Mouse (Mus musculus) embryonic facial prominence, embryonic 11.5 days (tissue): Measurements from ENCODE around the gene Shroom3. TPM values are rescaled to one million over a fixed set of nuclear protein-coding genes. Genes with fewer than 3 reads are reported as not detected.

Experiments used
- ATAC-seq: fragments of 200-750 bp; cut with Nextera tagmentation; replicated peaks from 2 replicates; pipeline ENCODE4 v1.8.0; 2017; ENCODE audit warnings: low read depth; ENCODE audit not compliant: insufficient number of reproducible peaks, low FRiP score, low TSS enrichment
- DNase-seq: peaks from one replicate; pipeline ENCODE4 v3.0.0-alpha.2; 2015; ENCODE audit warnings: low spot score
- H3K27ac ChIP-seq: fragments of 300-500 bp; sonication (generic); replicated peaks from 2 replicates; pipeline ENCODE4 v1.5.1; 2014; ENCODE audit warnings: mild to moderate bottlenecking, low read depth, low read length, control low read depth
- H3K27me3 ChIP-seq: fragments of 300-500 bp; sonication (generic); 2 replicates; pipeline ENCODE4 v1.6.1; 2014; ENCODE audit warnings: mild to moderate bottlenecking, low read length, moderate library complexity, mixed read lengths; ENCODE audit not compliant: control insufficient read depth, insufficient read depth
- H3K36me3 ChIP-seq: fragments of 300-500 bp; sonication (generic); replicated peaks from 2 replicates; pipeline ENCODE4 v1.6.1; 2014; ENCODE audit warnings: low read depth, mild to moderate bottlenecking, low read length, moderate library complexity, mixed read lengths; ENCODE audit not compliant: control insufficient read depth, insufficient read depth
- H3K4me1 ChIP-seq: fragments of 300-500 bp; sonication (generic); 2 replicates; pipeline ENCODE4 v1.6.1; 2014; ENCODE audit warnings: low read length, mixed read lengths; ENCODE audit not compliant: control insufficient read depth, insufficient read depth
- H3K4me2 ChIP-seq: fragments of 300-500 bp; sonication (generic); 2 replicates; pipeline ENCODE4 v1.6.1; 2014; ENCODE audit warnings: low read depth, mild to moderate bottlenecking, control low read depth, low read length, moderate library complexity
- H3K4me3 ChIP-seq: fragments of 300-500 bp; sonication (generic); 2 replicates; pipeline ENCODE4 v1.5.1; 2014; ENCODE audit warnings: low read depth, low read length, control low read depth
- H3K9ac ChIP-seq: fragments of 300-500 bp; sonication (generic); replicated peaks from 2 replicates; pipeline ENCODE4 v1.6.1; 2014; ENCODE audit warnings: mild to moderate bottlenecking, control low read depth, low read length
- H3K9me3 ChIP-seq: fragments of 300-500 bp; sonication (generic); replicated peaks from 2 replicates; pipeline ENCODE4 v1.6.1; 2016; ENCODE audit warnings: mild to moderate bottlenecking, low read length, inconsistent platforms, mixed read lengths; ENCODE audit not compliant: control insufficient read depth
- WGBS: fragments of 180-500 bp; shearing (Covaris S2); extraction: QIAGEN DNeasy Blood & Tissue Kit; methylation state at CpG from one replicate; pipeline ENCODE4 v1.1.7; 2014; 5-methylcytosine and 5-hydroxymethylcytosine counted together
- polyA plus RNA-seq: library from polyadenylated mRNA; unstranded; fragments of >200 nt; fragmentation: Nextera tagmentation; extraction: Ambion mirVana; gene quantifications from 2 replicates; pipeline ENCODE4 v1.2.1, GENCODE M21; 2014

Shroom3 gene
- polyA plus RNA-seq, 1 experiment from 2014 or later: 2.2 TPM

- Histone ChIP-seq H3K36me3 (no peaks in the 10 kb centered on the region), H3K9me3 (no peaks in the 10 kb centered on the region), H3K4me1 (no peaks in the 10 kb centered on the region), H3K4me3 (no peak overlapping the region), H3K4me2 (no peak overlapping the region), H3K9ac (no peak overlapping the region), H3K27me3 (no peaks in the 10 kb centered on the region), H3K27ac (no peak overlapping the region)
- DNase-seq: no peak
- ATAC-seq: no peak
- 87% methylated on average over 5 of the region's 5 CpGs for WGBS
Observed at GRCm38 (mm10) chr5:92762425-92762824, 79.2 kb downstream of the Shroom3 start.

- Histone ChIP-seq H3K27me3 (no peaks in the 10 kb centered on the region), H3K9me3 (no peaks in the 10 kb centered on the region), H3K4me2 (no peak overlapping the region), H3K27ac (no peak overlapping the region), H3K4me1 (no peaks in the 10 kb centered on the region), H3K9ac (no peak overlapping the region), H3K4me3 (no peak overlapping the region), H3K36me3 (no peaks in the 10 kb centered on the region)
- ATAC-seq (no peak), DNase-seq (peak; percentile 49)
- WGBS: 17% methylated on average over 4 of the region's 4 CpGs
Observed at GRCm38 (mm10) chr5:92763546-92763952, 80.3 kb downstream of the Shroom3 start.

GRCm38 (mm10) chr5:92766301-92766700 is 83.1 kb downstream of the Shroom3 start:
- H3K9me3 ChIP-seq: no peaks in the 10 kb centered on the region
- H3K27ac ChIP-seq: no peak overlapping the region
- DNase-seq (no peak), ATAC-seq (no peak)
- no peak overlapping the region for H3K4me3 ChIP-seq
- no peaks in the 10 kb centered on the region for H3K4me1 ChIP-seq
- no peak overlapping the region for H3K4me2 ChIP-seq
- no peaks in the 10 kb centered on the region for H3K36me3 ChIP-seq
- WGBS: 70% methylated on average over 4 of the region's 4 CpGs
- no peak overlapping the region for H3K9ac ChIP-seq
- no peaks in the 10 kb centered on the region for H3K27me3 ChIP-seq

GRCm38 (mm10) chr5:92767194-92767777 is 84.1 kb downstream of the Shroom3 start:
- H3K4me2 ChIP-seq: no peak overlapping the region
- DNase-seq (peak; percentile 7), ATAC-seq (no peak)
- H3K27ac ChIP-seq: no peak overlapping the region
- H3K4me3 ChIP-seq: no peak overlapping the region
- no peaks in the 10 kb centered on the region for H3K36me3 ChIP-seq
- H3K4me1 ChIP-seq: no peaks in the 10 kb centered on the region
- no peaks in the 10 kb centered on the region for H3K27me3 ChIP-seq
- no peaks in the 10 kb centered on the region for H3K9me3 ChIP-seq
- 56% methylated on average over 7 of the region's 7 CpGs for WGBS
- H3K9ac ChIP-seq: no peak overlapping the region

- no peaks in the 10 kb centered on the region for H3K27me3 ChIP-seq
- 48% methylated on average over 6 of the region's 6 CpGs for WGBS
- no peak overlapping the region for H3K4me2 ChIP-seq
- H3K36me3 ChIP-seq: no peaks in the 10 kb centered on the region
- H3K9me3 ChIP-seq: no peaks in the 10 kb centered on the region
- no peaks in the 10 kb centered on the region for H3K4me1 ChIP-seq
- DNase-seq (no peak), ATAC-seq (no peak)
- H3K4me3 ChIP-seq: no peak overlapping the region
- no peak overlapping the region for H3K27ac ChIP-seq
- no peak overlapping the region for H3K9ac ChIP-seq
Observed at GRCm38 (mm10) chr5:92767857-92768291, 84.6 kb downstream of the Shroom3 start.

- H3K9me3 ChIP-seq: no peaks in the 10 kb centered on the region
- H3K4me3 ChIP-seq: no peak overlapping the region
- H3K4me1 ChIP-seq: no peaks in the 10 kb centered on the region
- H3K4me2 ChIP-seq: no peak overlapping the region
- DNase-seq (no peak), ATAC-seq (no peak)
- WGBS: 78% methylated on average over 3 of the region's 3 CpGs
- H3K9ac ChIP-seq: no peak overlapping the region
- no peak overlapping the region for H3K27ac ChIP-seq
- no peaks in the 10 kb centered on the region for H3K36me3 ChIP-seq
- H3K27me3 ChIP-seq: no peaks in the 10 kb centered on the region
Observed at GRCm38 (mm10) chr5:92773821-92774220, 90.6 kb downstream of the Shroom3 start.

GRCm38 (mm10) chr5:92774419-92774818 is 91.2 kb downstream of the Shroom3 start:
- DNase-seq: no peak
- Histone ChIP-seq H3K9ac (no peak overlapping the region), H3K27me3 (no peaks in the 10 kb centered on the region), H3K9me3 (no peaks in the 10 kb centered on the region), H3K4me3 (no peak overlapping the region), H3K36me3 (no peaks in the 10 kb centered on the region), H3K4me1 (no peaks in the 10 kb centered on the region), H3K27ac (no peak overlapping the region), H3K4me2 (no peak overlapping the region)
- ATAC-seq: no peak
- 68% methylated on average over 2 of the region's 2 CpGs for WGBS

GRCm38 (mm10) chr5:92774893-92775292 is 91.7 kb downstream of the Shroom3 start:
- Histone ChIP-seq H3K36me3 (no peaks in the 10 kb centered on the region), H3K4me2 (no peak overlapping the region), H3K4me1 (no peaks in the 10 kb centered on the region), H3K27ac (no peak overlapping the region), H3K9ac (no peak overlapping the region), H3K9me3 (no peaks in the 10 kb centered on the region), H3K27me3 (no peaks in the 10 kb centered on the region), H3K4me3 (no peak overlapping the region)
- ATAC-seq: no peak
- DNase-seq: no peak
- whole genome bisulfite sequencing: 94% methylated on average over 3 of the region's 3 CpGs
